Mouse (Mus musculus) neural tube, embryonic 12.5 days (tissue): Measurements from ENCODE around the gene Ube4b. TPM values are rescaled to one million over a fixed set of nuclear protein-coding genes. Genes with fewer than 3 reads are reported as not detected.

Source experiments
- ATAC-seq: fragments of 200-750 bp; cut with Nextera tagmentation; 2 replicates; pipeline ENCODE4 v1.8.0; 2017; ENCODE audit warnings: low read depth, mild to moderate bottlenecking, moderate TSS enrichment, moderate library complexity; ENCODE audit not compliant: low FRiP score
- H3K27ac ChIP-seq: fragments of 300-500 bp; sonication (generic); 2 replicates; pipeline ENCODE4 v1.5.1; 2016
- H3K27me3 ChIP-seq: fragments of 300-500 bp; sonication (generic); replicated peaks from 2 replicates; pipeline ENCODE4 v1.6.1; 2016; ENCODE audit warnings: mild to moderate bottlenecking
- H3K36me3 ChIP-seq: fragments of 300-500 bp; sonication (generic); 2 replicates; pipeline ENCODE4 v1.6.1; 2016; ENCODE audit warnings: mild to moderate bottlenecking
- H3K4me1 ChIP-seq: fragments of 300-500 bp; sonication (generic); 2 replicates; pipeline ENCODE4 v1.6.1; 2016
- H3K4me2 ChIP-seq: fragments of 300-500 bp; sonication (generic); replicated peaks from 2 replicates; pipeline ENCODE4 v1.6.1; 2016; ENCODE audit warnings: mild to moderate bottlenecking
- H3K4me3 ChIP-seq: fragments of 300-500 bp; sonication (generic); 2 replicates; pipeline ENCODE4 v1.5.1; 2016
- H3K9ac ChIP-seq: fragments of 300-500 bp; sonication (generic); 2 replicates; pipeline ENCODE4 v1.6.1; 2016; ENCODE audit warnings: mild to moderate bottlenecking
- H3K9me3 ChIP-seq: fragments of 300-500 bp; sonication (generic); 2 replicates; pipeline ENCODE4 v1.6.1; 2016; ENCODE audit warnings: mild to moderate bottlenecking
- WGBS: fragments of 180-500 bp; shearing (Covaris S2); methylation state at CpG from one replicate; pipeline ENCODE4 v1.1.7; 2016; 5-methylcytosine and 5-hydroxymethylcytosine counted together
- polyA plus RNA-seq: library from polyadenylated mRNA; unstranded; fragments of >200 nt; fragmentation: Nextera tagmentation; extraction: Ambion mirVana; gene quantifications from 2 replicates; pipeline ENCODE4 v1.2.1, GENCODE M21; 2016

Ube4b gene
- polyA plus RNA-seq, 1 experiment from 2014 or later, result 77.5 TPM

GRCm38 (mm10) chr4:149378819-149379218, 47.7 kb downstream of the Ube4b start:
- no peak overlapping the region for H3K9ac ChIP-seq
- H3K27me3 ChIP-seq, result no peaks in the 10 kb centered on the region
- H3K9me3 ChIP-seq, result no peaks in the 10 kb centered on the region
- H3K27ac ChIP-seq, result no peak overlapping the region
- H3K4me1 ChIP-seq, result no peaks in the 10 kb centered on the region
- peaks cover 76% of the 10 kb centered on the region for H3K36me3 ChIP-seq
- H3K4me2 ChIP-seq, result no peak overlapping the region
- WGBS, result 83% methylated on average over 8 of the region's 8 CpGs
- H3K4me3 ChIP-seq, result no peak overlapping the region
- ATAC-seq, result no peak

GRCm38 (mm10) chr4:149376034-149376433, 50.5 kb downstream of the Ube4b start:
- Histone ChIP-seq H3K9ac (no peak overlapping the region), H3K27me3 (no peaks in the 10 kb centered on the region), H3K9me3 (no peaks in the 10 kb centered on the region), H3K4me3 (no peak overlapping the region), H3K4me1 (no peaks in the 10 kb centered on the region), H3K36me3 (peaks cover 78% of the 10 kb centered on the region), H3K4me2 (no peak overlapping the region), H3K27ac (no peak overlapping the region)
- 93% methylated on average over 10 of the region's 10 CpGs for WGBS
- no peak for ATAC-seq

GRCm38 (mm10) chr4:149374662-149375061, 51.9 kb downstream of the Ube4b start:
- no peak for ATAC-seq
- Histone ChIP-seq H3K9ac (no peak overlapping the region), H3K4me1 (no peaks in the 10 kb centered on the region), H3K27me3 (no peaks in the 10 kb centered on the region), H3K9me3 (no peaks in the 10 kb centered on the region), H3K27ac (no peak overlapping the region), H3K4me3 (no peak overlapping the region), H3K36me3 (peaks cover 73% of the 10 kb centered on the region), H3K4me2 (no peak overlapping the region)
- WGBS, result 82% methylated on average over 11 of the region's 11 CpGs

- peaks cover 72% of the 10 kb centered on the region for H3K36me3 ChIP-seq
- H3K4me2 ChIP-seq, result no peak overlapping the region
- H3K9me3 ChIP-seq, result no peaks in the 10 kb centered on the region
- no peak overlapping the region for H3K27ac ChIP-seq
- ATAC-seq, result no peak
- H3K9ac ChIP-seq, result no peak overlapping the region
- H3K4me1 ChIP-seq, result no peaks in the 10 kb centered on the region
- 86% methylated on average over 9 of the region's 9 CpGs for WGBS
- no peak overlapping the region for H3K4me3 ChIP-seq
- no peaks in the 10 kb centered on the region for H3K27me3 ChIP-seq
Measured at GRCm38 (mm10) chr4:149373927-149374326, 52.6 kb downstream of the Ube4b start.

GRCm38 (mm10) chr4:149373431-149373830, 53.1 kb downstream of the Ube4b start:
- no peaks in the 10 kb centered on the region for H3K9me3 ChIP-seq
- 77% methylated on average over 5 of the region's 5 CpGs for WGBS
- H3K4me2 ChIP-seq, result no peak overlapping the region
- H3K4me3 ChIP-seq, result no peak overlapping the region
- H3K9ac ChIP-seq, result no peak overlapping the region
- no peaks in the 10 kb centered on the region for H3K4me1 ChIP-seq
- ATAC-seq, result no peak
- H3K27ac ChIP-seq, result no peak overlapping the region
- no peaks in the 10 kb centered on the region for H3K27me3 ChIP-seq
- peaks cover 70% of the 10 kb centered on the region for H3K36me3 ChIP-seq

GRCm38 (mm10) chr4:149365702-149366370, 60.7 kb downstream of the Ube4b start:
- H3K9ac ChIP-seq, result no peak overlapping the region
- no peak overlapping the region for H3K4me3 ChIP-seq
- peaks cover 67% of the 10 kb centered on the region for H3K36me3 ChIP-seq
- 81% methylated on average over 12 of the region's 12 CpGs for WGBS
- ATAC-seq, result no peak
- H3K4me2 ChIP-seq, result no peak overlapping the region
- H3K27ac ChIP-seq, result no peak overlapping the region
- no peaks in the 10 kb centered on the region for H3K4me1 ChIP-seq
- no peaks in the 10 kb centered on the region for H3K9me3 ChIP-seq
- no peaks in the 10 kb centered on the region for H3K27me3 ChIP-seq

GRCm38 (mm10) chr4:149364896-149365295, 61.7 kb downstream of the Ube4b start:
- Histone ChIP-seq H3K4me1 (no peaks in the 10 kb centered on the region), H3K27ac (no peak overlapping the region), H3K4me2 (no peak overlapping the region), H3K9ac (no peak overlapping the region), H3K27me3 (no peaks in the 10 kb centered on the region), H3K36me3 (peaks cover 71% of the 10 kb centered on the region), H3K9me3 (no peaks in the 10 kb centered on the region), H3K4me3 (no peak overlapping the region)
- no peak for ATAC-seq
- 95% methylated on average over 5 of the region's 5 CpGs for WGBS

- H3K36me3 ChIP-seq, result peaks cover 84% of the 10 kb centered on the region
- no peaks in the 10 kb centered on the region for H3K9me3 ChIP-seq
- H3K27ac ChIP-seq, result no peak overlapping the region
- no peaks in the 10 kb centered on the region for H3K4me1 ChIP-seq
- H3K4me2 ChIP-seq, result no peak overlapping the region
- WGBS, result 72% methylated on average over 6 of the region's 6 CpGs
- H3K27me3 ChIP-seq, result no peaks in the 10 kb centered on the region
- no peak overlapping the region for H3K9ac ChIP-seq
- ATAC-seq, result no peak
- no peak overlapping the region for H3K4me3 ChIP-seq
Measured at GRCm38 (mm10) chr4:149361051-149361450, 65.5 kb downstream of the Ube4b start.

- Histone ChIP-seq H3K36me3 (peaks cover 84% of the 10 kb centered on the region), H3K27me3 (no peaks in the 10 kb centered on the region), H3K4me1 (no peaks in the 10 kb centered on the region), H3K9ac (no peak overlapping the region), H3K27ac (no peak overlapping the region), H3K4me2 (no peak overlapping the region), H3K4me3 (no peak overlapping the region), H3K9me3 (no peaks in the 10 kb centered on the region)
- no peak for ATAC-seq
- WGBS, result 93% methylated on average over 5 of the region's 5 CpGs
Measured at GRCm38 (mm10) chr4:149360647-149361046, 65.9 kb downstream of the Ube4b start.

- 96% methylated on average over 5 of the region's 5 CpGs for WGBS
- Histone ChIP-seq H3K4me1 (no peaks in the 10 kb centered on the region), H3K36me3 (peaks cover 88% of the 10 kb centered on the region), H3K27ac (no peak overlapping the region), H3K4me2 (no peak overlapping the region), H3K9ac (no peak overlapping the region), H3K4me3 (no peak overlapping the region), H3K9me3 (no peaks in the 10 kb centered on the region), H3K27me3 (no peaks in the 10 kb centered on the region)
- ATAC-seq, result no peak
Measured at GRCm38 (mm10) chr4:149357982-149358381, 68.6 kb downstream of the Ube4b start.

GRCm38 (mm10) chr4:149354671-149355070, 71.9 kb downstream of the Ube4b start:
- H3K36me3 ChIP-seq, result peaks cover 97% of the 10 kb centered on the region

GRCm38 (mm10) chr4:149351596-149352150, 74.9 kb downstream of the Ube4b start:
- no peak for ATAC-seq
- no peak overlapping the region for H3K4me2 ChIP-seq
- H3K4me1 ChIP-seq, result no peaks in the 10 kb centered on the region
- peaks cover 85% of the 10 kb centered on the region for H3K36me3 ChIP-seq
- 91% methylated on average over 8 of the region's 8 CpGs for WGBS
- no peak overlapping the region for H3K4me3 ChIP-seq
- no peak overlapping the region for H3K27ac ChIP-seq
- H3K9ac ChIP-seq, result no peak overlapping the region
- H3K9me3 ChIP-seq, result no peaks in the 10 kb centered on the region
- H3K27me3 ChIP-seq, result no peaks in the 10 kb centered on the region

More at GRCm38 (mm10) chr4:149354671-149355070, 71.9 kb downstream of the Ube4b start:
- Histone ChIP-seq H3K9me3 (no peaks in the 10 kb centered on the region), H3K4me3 (no peak overlapping the region), H3K9ac (no peak overlapping the region), H3K27me3 (no peaks in the 10 kb centered on the region), H3K4me2 (no peak overlapping the region), H3K4me1 (no peaks in the 10 kb centered on the region), H3K27ac (no peak overlapping the region)
- no peak for ATAC-seq
- WGBS, result 99% methylated on average over 8 of the region's 8 CpGs

- ATAC-seq, result no peak
- Histone ChIP-seq H3K36me3 (peaks cover 84% of the 10 kb centered on the region), H3K9ac (no peak overlapping the region), H3K4me2 (no peak overlapping the region), H3K4me3 (no peak overlapping the region), H3K4me1 (no peaks in the 10 kb centered on the region), H3K9me3 (no peaks in the 10 kb centered on the region), H3K27me3 (no peaks in the 10 kb centered on the region), H3K27ac (no peak overlapping the region)
- 89% methylated on average over 5 of the region's 5 CpGs for WGBS
Measured at GRCm38 (mm10) chr4:149348963-149349362, 77.6 kb downstream of the Ube4b start.
